Mouse (Mus musculus): Measurements from ENCODE around the gene Clec2d. TPM values are rescaled to one million over a fixed set of nuclear protein-coding genes. Genes with fewer than 3 reads are reported as not detected.

Clec2d gene
- polyA plus RNA-seq, 1 experiment from 2014 or later: 1.1 TPM

- Histone ChIP-seq H3K4me1 (replicated peaks; ENCODE audit: control insufficient read depth, insufficient read depth, low read length) (no peaks in the 10 kb centered on the region), H3K36me3 (ENCODE audit: control insufficient read depth, insufficient read depth) (no peaks in the 10 kb centered on the region), H3K4me3 (ENCODE audit: low read depth, low read length) (no peak overlapping the region), H3K4me2 (replicated peaks; ENCODE audit: low read depth) (no peak overlapping the region), H3K27ac (ENCODE audit: low read depth, low read length) (no peak overlapping the region), H3K9me3 (ENCODE audit: control insufficient read depth) (no peaks in the 10 kb centered on the region), H3K9ac (ENCODE audit: low read depth, low read length) (no peak overlapping the region), H3K27me3 (replicated peaks; ENCODE audit: control insufficient read depth, insufficient read depth, low read length) (no peaks in the 10 kb centered on the region)
- no peak for ATAC-seq
- TF ChIP-seq CTCF (IDR thresholded peaks at IDR 0.05; ENCODE audit: low read depth): no peak
- WGBS: 90% methylated on average over 3 of the region's 3 CpGs
Observed at GRCm38 (mm10) chr6:129162587-129163159, 17.7 kb upstream of the Clec2d start.

- H3K4me2 ChIP-seq (replicated peaks; ENCODE audit: low read depth): no peak overlapping the region
- no peak overlapping the region for H3K27ac ChIP-seq (ENCODE audit: low read depth, low read length)
- H3K27me3 ChIP-seq (replicated peaks; ENCODE audit: control insufficient read depth, insufficient read depth, low read length): no peaks in the 10 kb centered on the region
- no peaks in the 10 kb centered on the region for H3K9me3 ChIP-seq (ENCODE audit: control insufficient read depth)
- H3K9ac ChIP-seq (ENCODE audit: low read depth, low read length): no peak overlapping the region
- no peak for TF ChIP-seq CTCF (IDR thresholded peaks at IDR 0.05; ENCODE audit: low read depth)
- 94% methylated on average over 1 of the region's 1 CpGs for WGBS
- H3K36me3 ChIP-seq (ENCODE audit: control insufficient read depth, insufficient read depth): no peaks in the 10 kb centered on the region
- H3K4me3 ChIP-seq (ENCODE audit: low read depth, low read length): no peak overlapping the region
- H3K4me1 ChIP-seq (replicated peaks; ENCODE audit: control insufficient read depth, insufficient read depth, low read length): no peaks in the 10 kb centered on the region
- ATAC-seq: no peak
Observed at GRCm38 (mm10) chr6:129163606-129164005, 16.8 kb upstream of the Clec2d start.

- Histone ChIP-seq H3K27me3 (replicated peaks; ENCODE audit: control insufficient read depth, insufficient read depth, low read length) (no peaks in the 10 kb centered on the region), H3K27ac (ENCODE audit: low read depth, low read length) (no peak overlapping the region), H3K4me1 (replicated peaks; ENCODE audit: control insufficient read depth, insufficient read depth, low read length) (0 out of 2 replicates have a peak, but pooled peaks cover 3% of the 10 kb centered on the region), H3K4me2 (replicated peaks; ENCODE audit: low read depth) (no peak overlapping the region), H3K9me3 (ENCODE audit: control insufficient read depth) (no peaks in the 10 kb centered on the region), H3K36me3 (ENCODE audit: control insufficient read depth, insufficient read depth) (no peaks in the 10 kb centered on the region), H3K9ac (ENCODE audit: low read depth, low read length) (no peak overlapping the region), H3K4me3 (ENCODE audit: low read depth, low read length) (no peak overlapping the region)
- no peak for ATAC-seq
- no peak for TF ChIP-seq CTCF (IDR thresholded peaks at IDR 0.05; ENCODE audit: low read depth)
- 98% methylated on average over 1 of the region's 1 CpGs for WGBS
Observed at GRCm38 (mm10) chr6:129170925-129171324, 9.5 kb upstream of the Clec2d start.

- Histone ChIP-seq H3K27ac (ENCODE audit: low read depth, low read length) (no peak overlapping the region), H3K27me3 (replicated peaks; ENCODE audit: control insufficient read depth, insufficient read depth, low read length) (no peaks in the 10 kb centered on the region), H3K4me1 (replicated peaks; ENCODE audit: control insufficient read depth, insufficient read depth, low read length) (0 out of 2 replicates have a peak, but pooled peaks cover 3% of the 10 kb centered on the region), H3K4me2 (replicated peaks; ENCODE audit: low read depth) (no peak overlapping the region), H3K9me3 (ENCODE audit: control insufficient read depth) (no peaks in the 10 kb centered on the region), H3K4me3 (ENCODE audit: low read depth, low read length) (no peak overlapping the region), H3K36me3 (ENCODE audit: control insufficient read depth, insufficient read depth) (no peaks in the 10 kb centered on the region), H3K9ac (ENCODE audit: low read depth, low read length) (no peak overlapping the region)
- ATAC-seq: no peak
- no peak for TF ChIP-seq CTCF (IDR thresholded peaks at IDR 0.05; ENCODE audit: low read depth)
- 95% methylated on average over 1 of the region's 1 CpGs for WGBS
Observed at GRCm38 (mm10) chr6:129171675-129172074, 8.7 kb upstream of the Clec2d start.

- Histone ChIP-seq H3K4me3 (ENCODE audit: low read depth, low read length) (no peak overlapping the region), H3K36me3 (ENCODE audit: control insufficient read depth, insufficient read depth) (no peaks in the 10 kb centered on the region), H3K4me1 (replicated peaks; ENCODE audit: control insufficient read depth, insufficient read depth, low read length) (0 out of 2 replicates have a peak, but pooled peaks cover 3% of the 10 kb centered on the region), H3K9me3 (ENCODE audit: control insufficient read depth) (no peaks in the 10 kb centered on the region), H3K27me3 (replicated peaks; ENCODE audit: control insufficient read depth, insufficient read depth, low read length) (no peaks in the 10 kb centered on the region), H3K4me2 (replicated peaks; ENCODE audit: low read depth) (no peak overlapping the region), H3K27ac (ENCODE audit: low read depth, low read length) (no peak overlapping the region), H3K9ac (ENCODE audit: low read depth, low read length) (no peak overlapping the region)
- no peak for TF ChIP-seq CTCF (IDR thresholded peaks at IDR 0.05; ENCODE audit: low read depth)
- no peak for ATAC-seq
Observed at GRCm38 (mm10) chr6:129174836-129175235, 5.6 kb upstream of the Clec2d start.

GRCm38 (mm10) chr6:129175612-129176011 lies 4.8 kb upstream of the Clec2d start:
- no peaks in the 10 kb centered on the region for H3K27me3 ChIP-seq (replicated peaks; ENCODE audit: control insufficient read depth, insufficient read depth, low read length)
- no peak overlapping the region for H3K27ac ChIP-seq (ENCODE audit: low read depth, low read length)
- ATAC-seq: no peak
- 0 out of 2 replicates have a peak, but pooled peaks cover 3% of the 10 kb centered on the region for H3K4me1 ChIP-seq (replicated peaks; ENCODE audit: control insufficient read depth, insufficient read depth, low read length)
- no peaks in the 10 kb centered on the region for H3K9me3 ChIP-seq (ENCODE audit: control insufficient read depth)
- H3K9ac ChIP-seq (ENCODE audit: low read depth, low read length): no peak overlapping the region
- no peaks in the 10 kb centered on the region for H3K36me3 ChIP-seq (ENCODE audit: control insufficient read depth, insufficient read depth)
- no peak overlapping the region for H3K4me2 ChIP-seq (replicated peaks; ENCODE audit: low read depth)
- H3K4me3 ChIP-seq (ENCODE audit: low read depth, low read length): no peak overlapping the region
- no peak for TF ChIP-seq CTCF (IDR thresholded peaks at IDR 0.05; ENCODE audit: low read depth)

GRCm38 (mm10) chr6:129176621-129177020 lies 3.8 kb upstream of the Clec2d start:
- WGBS: 67% methylated on average over 1 of the region's 1 CpGs
- no peaks in the 10 kb centered on the region for H3K9me3 ChIP-seq (ENCODE audit: control insufficient read depth)

More at GRCm38 (mm10) chr6:129176621-129177020, 3.8 kb upstream of the Clec2d start:
- 0 out of 2 replicates have a peak, but pooled peaks cover 3% of the 10 kb centered on the region for H3K4me1 ChIP-seq (replicated peaks; ENCODE audit: control insufficient read depth, insufficient read depth, low read length)
- H3K27ac ChIP-seq (ENCODE audit: low read depth, low read length): no peak overlapping the region
- no peak for TF ChIP-seq CTCF (IDR thresholded peaks at IDR 0.05; ENCODE audit: low read depth)
- no peak overlapping the region for H3K9ac ChIP-seq (ENCODE audit: low read depth, low read length)
- no peaks in the 10 kb centered on the region for H3K36me3 ChIP-seq (ENCODE audit: control insufficient read depth, insufficient read depth)
- ATAC-seq: no peak
- no peak overlapping the region for H3K4me3 ChIP-seq (ENCODE audit: low read depth, low read length)
- no peaks in the 10 kb centered on the region for H3K27me3 ChIP-seq (replicated peaks; ENCODE audit: control insufficient read depth, insufficient read depth, low read length)
- no peak overlapping the region for H3K4me2 ChIP-seq (replicated peaks; ENCODE audit: low read depth)
